Mouse (Mus musculus) neural tube, embryonic 12.5 days (tissue): ENCODE data around the gene Wdr61. TPM values are rescaled to one million over a fixed set of nuclear protein-coding genes. Genes with fewer than 3 reads are reported as not detected.

ENCODE experiments used
- ATAC-seq: fragments of 200-750 bp; cut with Nextera tagmentation; 2 replicates; pipeline ENCODE4 v1.8.0; 2017; ENCODE audit warnings: low read depth, mild to moderate bottlenecking, moderate TSS enrichment, moderate library complexity; ENCODE audit not compliant: low FRiP score
- H3K27ac ChIP-seq: fragments of 300-500 bp; sonication (generic); 2 replicates; pipeline ENCODE4 v1.5.1; 2016
- H3K27me3 ChIP-seq: fragments of 300-500 bp; sonication (generic); replicated peaks from 2 replicates; pipeline ENCODE4 v1.6.1; 2016; ENCODE audit warnings: mild to moderate bottlenecking
- H3K36me3 ChIP-seq: fragments of 300-500 bp; sonication (generic); 2 replicates; pipeline ENCODE4 v1.6.1; 2016; ENCODE audit warnings: mild to moderate bottlenecking
- H3K4me1 ChIP-seq: fragments of 300-500 bp; sonication (generic); 2 replicates; pipeline ENCODE4 v1.6.1; 2016
- H3K4me2 ChIP-seq: fragments of 300-500 bp; sonication (generic); replicated peaks from 2 replicates; pipeline ENCODE4 v1.6.1; 2016; ENCODE audit warnings: mild to moderate bottlenecking
- H3K4me3 ChIP-seq: fragments of 300-500 bp; sonication (generic); 2 replicates; pipeline ENCODE4 v1.5.1; 2016
- H3K9ac ChIP-seq: fragments of 300-500 bp; sonication (generic); 2 replicates; pipeline ENCODE4 v1.6.1; 2016; ENCODE audit warnings: mild to moderate bottlenecking
- H3K9me3 ChIP-seq: fragments of 300-500 bp; sonication (generic); 2 replicates; pipeline ENCODE4 v1.6.1; 2016; ENCODE audit warnings: mild to moderate bottlenecking
- WGBS: fragments of 180-500 bp; shearing (Covaris S2); methylation state at CpG from one replicate; pipeline ENCODE4 v1.1.7; 2016; 5-methylcytosine and 5-hydroxymethylcytosine counted together
- polyA plus RNA-seq: library from polyadenylated mRNA; unstranded; fragments of >200 nt; fragmentation: Nextera tagmentation; extraction: Ambion mirVana; gene quantifications from 2 replicates; pipeline ENCODE4 v1.2.1, GENCODE M21; 2016

Wdr61 gene
- polyA plus RNA-seq, 1 experiment from 2014 or later = 114 TPM

- Histone ChIP-seq H3K27me3 (peaks cover 6% of the 10 kb centered on the region), H3K4me1 (peaks cover 22% of the 10 kb centered on the region), H3K36me3 (no peaks in the 10 kb centered on the region), H3K9me3 (no peaks in the 10 kb centered on the region), H3K27ac (0 out of 2 replicates have a peak overlapping the region, but pooled peaks have one; percentile 42), H3K4me2 (peak overlapping the region; percentile 38), H3K9ac (no peak overlapping the region), H3K4me3 (no peak overlapping the region)
- 5% methylated on average over 21 of the region's 21 CpGs for WGBS
- ATAC-seq = peak; percentile 69
Measured at GRCm38 (mm10) chr9:54752201-54752943, 18.1 kb upstream of the Wdr61 start.

GRCm38 (mm10) chr9:54751684-54752083 lies 17.4 kb upstream of the Wdr61 start:
- no peak for ATAC-seq
- Histone ChIP-seq H3K4me2 (peak overlapping the region; percentile 38; the same call in 1 of the 2 replicates), H3K36me3 (no peaks in the 10 kb centered on the region), H3K9ac (no peak overlapping the region), H3K4me1 (peaks cover 23% of the 10 kb centered on the region), H3K27me3 (peaks cover 6% of the 10 kb centered on the region), H3K4me3 (no peak overlapping the region), H3K27ac (0 out of 2 replicates have a peak overlapping the region, but pooled peaks have one; percentile 42), H3K9me3 (no peaks in the 10 kb centered on the region)
- 84% methylated on average over 2 of the region's 2 CpGs for WGBS

GRCm38 (mm10) chr9:54750215-54750981 lies 16.1 kb upstream of the Wdr61 start:
- H3K36me3 ChIP-seq = no peaks in the 10 kb centered on the region
- ATAC-seq = no peak
- no peak overlapping the region for H3K9ac ChIP-seq
- H3K27me3 ChIP-seq = peaks cover 6% of the 10 kb centered on the region
- no peaks in the 10 kb centered on the region for H3K9me3 ChIP-seq
- WGBS = 85% methylated on average over 7 of the region's 7 CpGs
- peaks cover 35% of the 10 kb centered on the region for H3K4me1 ChIP-seq
- H3K4me3 ChIP-seq = no peak overlapping the region
- H3K27ac ChIP-seq = no peak overlapping the region
- no peak overlapping the region for H3K4me2 ChIP-seq

GRCm38 (mm10) chr9:54745740-54746370 lies 11.5 kb upstream of the Wdr61 start:
- no peaks in the 10 kb centered on the region for H3K9me3 ChIP-seq
- no peak overlapping the region for H3K27ac ChIP-seq
- no peak overlapping the region for H3K4me3 ChIP-seq
- peaks cover 5% of the 10 kb centered on the region; the same call in 1 of the 2 replicates for H3K27me3 ChIP-seq
- no peak overlapping the region for H3K9ac ChIP-seq
- peak; percentile 85 for ATAC-seq
- WGBS = 5% methylated on average over 13 of the region's 13 CpGs
- H3K36me3 ChIP-seq = no peaks in the 10 kb centered on the region
- peaks cover 20% of the 10 kb centered on the region for H3K4me1 ChIP-seq
- H3K4me2 ChIP-seq = peak overlapping the region; percentile 12; the same call in 1 of the 2 replicates

- H3K27ac ChIP-seq = no peak overlapping the region
- H3K4me1 ChIP-seq = peaks cover 15% of the 10 kb centered on the region
- no peak overlapping the region for H3K4me2 ChIP-seq
- H3K4me3 ChIP-seq = no peak overlapping the region
- no peak for ATAC-seq
- peaks cover 5% of the 10 kb centered on the region; the same call in 1 of the 2 replicates for H3K27me3 ChIP-seq
- no peak overlapping the region for H3K9ac ChIP-seq
- no peaks in the 10 kb centered on the region for H3K9me3 ChIP-seq
- no peaks in the 10 kb centered on the region for H3K36me3 ChIP-seq
- 91% methylated on average over 4 of the region's 4 CpGs for WGBS
Measured at GRCm38 (mm10) chr9:54743891-54744290, 9.6 kb upstream of the Wdr61 start.

GRCm38 (mm10) chr9:54738376-54738775 lies 4.1 kb upstream of the Wdr61 start:
- Histone ChIP-seq H3K36me3 (no peaks in the 10 kb centered on the region), H3K9ac (no peak overlapping the region), H3K27ac (no peak overlapping the region), H3K27me3 (peaks cover 5% of the 10 kb centered on the region; the same call in 1 of the 2 replicates), H3K4me2 (no peak overlapping the region), H3K4me3 (no peak overlapping the region), H3K4me1 (peaks cover 4% of the 10 kb centered on the region; the same call in 1 of the 2 replicates), H3K9me3 (no peaks in the 10 kb centered on the region)
- WGBS = 26% methylated on average over 3 of the region's 3 CpGs
- no peak for ATAC-seq

- ATAC-seq = no peak
- Histone ChIP-seq H3K4me1 (peaks cover 7% of the 10 kb centered on the region; the same call in 1 of the 2 replicates), H3K4me3 (no peak overlapping the region), H3K9me3 (no peaks in the 10 kb centered on the region), H3K9ac (no peak overlapping the region), H3K27ac (no peak overlapping the region), H3K4me2 (no peak overlapping the region), H3K36me3 (no peaks in the 10 kb centered on the region), H3K27me3 (no peaks in the 10 kb centered on the region)
- WGBS = 21% methylated on average over 9 of the region's 9 CpGs
Measured at GRCm38 (mm10) chr9:54736284-54736701, 2.0 kb upstream of the Wdr61 start.

- Histone ChIP-seq H3K27me3 (no peaks in the 10 kb centered on the region), H3K4me2 (peak overlapping the region; percentile 69), H3K4me3 (peak overlapping the region; percentile 69), H3K4me1 (peaks cover 7% of the 10 kb centered on the region; the same call in 1 of the 2 replicates), H3K27ac (no peak overlapping the region), H3K9ac (no peak overlapping the region), H3K36me3 (no peaks in the 10 kb centered on the region), H3K9me3 (no peaks in the 10 kb centered on the region)
- ATAC-seq = no peak
- WGBS = 22% methylated on average over 11 of the region's 11 CpGs
Measured at GRCm38 (mm10) chr9:54734639-54735252, 427 bp upstream of the Wdr61 start.

- Histone ChIP-seq H3K4me3 (no peak overlapping the region), H3K9me3 (no peaks in the 10 kb centered on the region), H3K27ac (no peak overlapping the region), H3K4me2 (no peak overlapping the region), H3K9ac (no peak overlapping the region), H3K4me1 (peaks cover 7% of the 10 kb centered on the region; the same call in 1 of the 2 replicates), H3K27me3 (no peaks in the 10 kb centered on the region), H3K36me3 (peaks cover 22% of the 10 kb centered on the region)
- 87% methylated on average over 2 of the region's 2 CpGs for WGBS
- no peak for ATAC-seq
Measured at GRCm38 (mm10) chr9:54732122-54732521, 2.2 kb downstream of the Wdr61 start.

- no peaks in the 10 kb centered on the region for H3K4me1 ChIP-seq
- ATAC-seq = no peak
- H3K27me3 ChIP-seq = no peaks in the 10 kb centered on the region
- no peak overlapping the region for H3K9ac ChIP-seq
- H3K9me3 ChIP-seq = no peaks in the 10 kb centered on the region
- H3K4me3 ChIP-seq = no peak overlapping the region
- no peak overlapping the region for H3K4me2 ChIP-seq
- WGBS = 88% methylated on average over 5 of the region's 5 CpGs
- no peak overlapping the region for H3K27ac ChIP-seq
- peaks cover 73% of the 10 kb centered on the region for H3K36me3 ChIP-seq
Measured at GRCm38 (mm10) chr9:54726315-54726714, 8.0 kb downstream of the Wdr61 start.

- H3K36me3 ChIP-seq = peaks cover 84% of the 10 kb centered on the region
- 86% methylated on average over 4 of the region's 4 CpGs for WGBS
- ATAC-seq = no peak
Measured at GRCm38 (mm10) chr9:54722596-54722995, 11.7 kb downstream of the Wdr61 start.

More at GRCm38 (mm10) chr9:54722596-54722995, 11.7 kb downstream of the Wdr61 start:
- Histone ChIP-seq H3K27me3 (no peaks in the 10 kb centered on the region), H3K9ac (no peak overlapping the region), H3K27ac (no peak overlapping the region), H3K4me1 (no peaks in the 10 kb centered on the region), H3K4me2 (no peak overlapping the region), H3K4me3 (no peak overlapping the region), H3K9me3 (no peaks in the 10 kb centered on the region)
